31 mouse cellular contexts compared by ENCODE assay signal in the genomic region with DNA sequence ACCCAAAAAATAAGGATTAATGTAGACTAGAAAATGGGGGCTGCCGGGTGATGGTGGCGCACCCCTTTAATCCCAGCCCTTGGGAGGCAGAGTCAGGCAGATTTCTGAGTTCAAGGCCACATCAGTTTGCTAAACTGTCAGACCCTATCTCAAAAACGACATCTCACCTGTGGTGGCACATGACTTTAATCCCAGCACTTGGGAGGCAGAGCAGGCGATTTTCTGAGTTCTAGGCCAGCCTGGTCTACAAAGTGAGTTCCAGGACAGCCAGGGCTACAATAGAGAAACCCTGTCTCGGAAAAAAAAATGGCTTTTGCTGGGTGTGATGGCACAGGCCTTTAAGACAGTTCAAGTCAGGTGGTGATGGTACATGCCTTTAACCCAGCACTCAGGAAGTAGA.
"Had no signal": no experiment of that assay in that cellular context is flagged by ENCODE, and none has a peak within 500 bp of the region (broad histone marks: within the 10 kb centered on the region; RNA-seq: fewer than 3 reads in every experiment).

No protein-coding gene starts in this region.

- H3K9ac ChIP-seq: limb, embryonic 12.5 days; limb, embryonic 13.5 days; limb, embryonic 15.5 days; liver, embryonic 12.5 days; liver, embryonic 13.5 days; liver, embryonic 14.5 days; liver, embryonic 15.5 days; liver, postnatal 0 days; lung, embryonic 14.5 days; lung, embryonic 15.5 days; midbrain, embryonic 12.5 days; midbrain, embryonic 13.5 days; midbrain, embryonic 15.5 days; neural tube, embryonic 12.5 days; neural tube, embryonic 13.5 days had no signal

- H3K9me3 ChIP-seq: limb, embryonic 10.5 days; limb, embryonic 12.5 days; limb, embryonic 13.5 days; limb, embryonic 15.5 days; liver, embryonic 12.5 days; liver, embryonic 13.5 days; liver, embryonic 15.5 days; lung, embryonic 15.5 days; megakaryocyte, embryonic 14.5 days; midbrain, embryonic 10.5 days; midbrain, embryonic 12.5 days; midbrain, embryonic 13.5 days; midbrain, embryonic 15.5 days; neural tube, embryonic 12.5 days; neural tube, embryonic 13.5 days had no signal

- DNase-seq: left cerebral cortex, postnatal 4 days; liver; liver, embryonic 13.5 days; liver, postnatal 0 days; lung, adult 18-20 months; lung, adult 2 months; lung, embryonic 14.5 days; lung, postnatal 10 days; lung, postnatal 14 days; lung, postnatal 36 days; lung, postnatal 4 days had no signal

- H3K27ac ChIP-seq: limb, embryonic 10.5 days; limb, embryonic 12.5 days; limb, embryonic 13.5 days; limb, embryonic 15.5 days; liver, embryonic 12.5 days; liver, embryonic 13.5 days; liver, embryonic 14.5 days; liver, embryonic 15.5 days; lung, embryonic 15.5 days; macrophage; midbrain, embryonic 10.5 days; midbrain, embryonic 12.5 days; midbrain, embryonic 13.5 days; midbrain, embryonic 15.5 days; neural tube, embryonic 12.5 days; neural tube, embryonic 13.5 days had no signal

- H3K4me2 ChIP-seq: limb, embryonic 12.5 days; limb, embryonic 13.5 days; limb, embryonic 15.5 days; liver, embryonic 11.5 days; liver, embryonic 12.5 days; liver, embryonic 13.5 days; liver, embryonic 15.5 days; lung, embryonic 14.5 days; lung, embryonic 15.5 days; midbrain, embryonic 12.5 days; midbrain, embryonic 13.5 days; midbrain, embryonic 15.5 days; neural tube, embryonic 12.5 days; neural tube, embryonic 13.5 days had no signal

- H3K27me3 ChIP-seq: limb, embryonic 12.5 days; limb, embryonic 13.5 days; limb, embryonic 15.5 days; liver, embryonic 12.5 days; liver, embryonic 13.5 days; liver, embryonic 15.5 days; lung, embryonic 15.5 days; megakaryocyte, embryonic 14.5 days; midbrain, embryonic 12.5 days; midbrain, embryonic 13.5 days; midbrain, embryonic 15.5 days; neural tube, embryonic 12.5 days; neural tube, embryonic 13.5 days had no signal

- H3K4me3 ChIP-seq: limb, embryonic 10.5 days; limb, embryonic 12.5 days; limb, embryonic 13.5 days; limb, embryonic 15.5 days; liver, embryonic 12.5 days; liver, embryonic 13.5 days; liver, embryonic 15.5 days; lung, embryonic 15.5 days; megakaryocyte, embryonic 14.5 days; midbrain, embryonic 10.5 days; midbrain, embryonic 12.5 days; midbrain, embryonic 13.5 days; midbrain, embryonic 15.5 days; myocyte; neural tube, embryonic 12.5 days; neural tube, embryonic 13.5 days had no signal

- ATAC-seq: liver, embryonic 12.5 days; liver, postnatal 0 days; lung, postnatal 0 days; midbrain, embryonic 13.5 days; midbrain, embryonic 15.5 days; midbrain, embryonic 16.5 days had no signal

- H3K36me3 ChIP-seq: limb, embryonic 10.5 days; limb, embryonic 12.5 days; limb, embryonic 13.5 days; limb, embryonic 15.5 days; liver, embryonic 12.5 days; liver, embryonic 13.5 days; liver, embryonic 15.5 days; lung, embryonic 15.5 days; midbrain, embryonic 10.5 days; midbrain, embryonic 12.5 days; midbrain, embryonic 13.5 days; midbrain, embryonic 15.5 days; neural tube, embryonic 12.5 days; neural tube, embryonic 13.5 days had no signal
